ENCODE assay signal across 23 mouse cellular contexts in the genomic region with DNA sequence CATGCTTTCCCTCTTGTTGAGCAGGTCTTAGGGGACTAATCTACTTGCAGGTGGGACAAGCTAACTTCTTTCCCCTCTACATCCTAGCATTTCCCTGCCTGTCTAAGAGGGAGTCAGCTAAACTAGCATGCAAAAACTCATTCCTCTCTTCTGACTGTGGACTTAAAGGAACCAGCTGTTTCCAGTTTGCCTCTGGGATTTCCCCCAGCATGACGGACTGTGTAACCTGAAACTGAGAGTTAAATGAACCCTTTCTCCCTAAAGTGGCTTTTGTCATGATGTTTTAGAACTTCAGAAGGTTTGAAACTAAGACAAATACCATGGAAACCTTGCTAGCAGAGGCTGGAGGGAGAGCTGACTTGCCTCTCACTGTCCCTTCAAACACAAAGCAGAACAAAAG.
A peak's percentile ranks its signal among the peaks of the same experiment; 100 is the strongest.
DNase-seq lines count a peak whose midpoint lies in the region; ATAC-seq lines count a peak whose summit lies in the region.
"Had no signal": no experiment of that assay in that cellular context is flagged by ENCODE, and none has a peak within 500 bp of the region (broad histone marks: within the 10 kb centered on the region; RNA-seq: fewer than 3 reads in every experiment).

No protein-coding gene starts in this region.

- ATAC-seq in embryonic facial prominence, embryonic 11.5 days (replicated peaks; ENCODE audit: insufficient number of reproducible peaks, low FRiP score, low TSS enrichment, low read depth): no peak
- ATAC-seq in hindbrain, embryonic 12.5 days (ENCODE audit: low FRiP score): no peak
- ATAC-seq: forebrain, embryonic 14.5 days; forebrain, embryonic 16.5 days had no signal

- no peak overlapping the region for H3K9ac ChIP-seq in embryonic facial prominence, embryonic 11.5 days (replicated peaks; ENCODE audit: low read length)
- H3K9ac ChIP-seq in hindbrain, embryonic 12.5 days: no peak overlapping the region
- H3K9ac ChIP-seq: embryonic facial prominence, embryonic 13.5 days; embryonic facial prominence, embryonic 15.5 days; forebrain, embryonic 12.5 days had no signal

- H3K27ac ChIP-seq in embryonic facial prominence, embryonic 11.5 days (replicated peaks; ENCODE audit: low read depth, low read length): no peak overlapping the region
- H3K27ac ChIP-seq in embryonic facial prominence, embryonic 10.5 days (replicated peaks): no peak overlapping the region
- no peak overlapping the region for H3K27ac ChIP-seq in hindbrain, embryonic 12.5 days
- H3K27ac ChIP-seq: embryonic facial prominence, embryonic 13.5 days; embryonic facial prominence, embryonic 15.5 days; forebrain, embryonic 10.5 days; forebrain, embryonic 12.5 days had no signal

- no peaks in the 10 kb centered on the region for H3K36me3 ChIP-seq in embryonic facial prominence, embryonic 11.5 days (replicated peaks; ENCODE audit: control insufficient read depth, insufficient read depth, low read depth, low read length)
- no peaks in the 10 kb centered on the region for H3K36me3 ChIP-seq in embryonic facial prominence, embryonic 10.5 days (replicated peaks)
- no peaks in the 10 kb centered on the region for H3K36me3 ChIP-seq in hindbrain, embryonic 12.5 days
- H3K36me3 ChIP-seq: embryonic facial prominence, embryonic 13.5 days; embryonic facial prominence, embryonic 15.5 days; forebrain, embryonic 10.5 days; forebrain, embryonic 12.5 days had no signal

- H3K4me2 ChIP-seq in embryonic facial prominence, embryonic 11.5 days (ENCODE audit: low read depth, low read length): no peak overlapping the region
- H3K4me2 ChIP-seq in hindbrain, embryonic 12.5 days (replicated peaks): no peak overlapping the region
- H3K4me2 ChIP-seq: embryonic facial prominence, embryonic 13.5 days; embryonic facial prominence, embryonic 15.5 days; forebrain, embryonic 12.5 days had no signal

- peak; percentile 55 for DNase-seq in embryonic facial prominence, embryonic 11.5 days (ENCODE audit: low spot score)
- no peak for DNase-seq in embryonic facial prominence, embryonic 10.5 days (ENCODE audit: low spot score)
- DNase-seq in ES-CJ7 (ENCODE audit: low read depth, low spot score): peak; percentile 7
- peak; percentile 30 for DNase-seq in ZHBTc4 (ENCODE audit: low read depth, low spot score)
- DNase-seq in lung, postnatal 4 days: no peak
- DNase-seq: adrenal gland, adult 2 months; adrenal gland, postnatal 10 days; adrenal gland, postnatal 25 days; cerebellum, adult 11 months; cerebellum, adult 18-20 months; cerebellum, adult 8-10 months; cerebellum, adult 9-11 months; cerebellum, postnatal 14 days; cerebellum, postnatal 36 days; embryo, embryonic 11 days had no signal

- H3K27me3 ChIP-seq in embryonic facial prominence, embryonic 11.5 days (ENCODE audit: control insufficient read depth, insufficient read depth, low read length): no peaks in the 10 kb centered on the region
- H3K27me3 ChIP-seq in embryonic facial prominence, embryonic 10.5 days (replicated peaks; ENCODE audit: low read depth, poor library complexity, severe bottlenecking): no peaks in the 10 kb centered on the region
- H3K27me3 ChIP-seq in hindbrain, embryonic 12.5 days: no peaks in the 10 kb centered on the region
- H3K27me3 ChIP-seq: embryonic facial prominence, embryonic 13.5 days; embryonic facial prominence, embryonic 15.5 days; forebrain, embryonic 12.5 days had no signal

- no peak overlapping the region for H3K4me3 ChIP-seq in embryonic facial prominence, embryonic 11.5 days (ENCODE audit: low read depth, low read length)
- no peak overlapping the region for H3K4me3 ChIP-seq in embryonic facial prominence, embryonic 10.5 days
- no peak overlapping the region for H3K4me3 ChIP-seq in hindbrain, embryonic 12.5 days
- H3K4me3 ChIP-seq: embryonic facial prominence, embryonic 13.5 days; embryonic facial prominence, embryonic 15.5 days; erythroblast, embryonic 14.5 days; forebrain, embryonic 10.5 days; forebrain, embryonic 12.5 days had no signal

- H3K9me3 ChIP-seq in embryonic facial prominence, embryonic 11.5 days (replicated peaks; ENCODE audit: control insufficient read depth, low read length): no peaks in the 10 kb centered on the region
- no peaks in the 10 kb centered on the region for H3K9me3 ChIP-seq in embryonic facial prominence, embryonic 10.5 days
- H3K9me3 ChIP-seq in hindbrain, embryonic 12.5 days (replicated peaks): peaks cover 7% of the 10 kb centered on the region; the same call in 1 of the 2 replicates
- H3K9me3 ChIP-seq: embryonic facial prominence, embryonic 15.5 days; forebrain, embryonic 10.5 days; forebrain, embryonic 12.5 days had no signal

- 13% methylated on average over 1 of the region's 1 CpGs for WGBS in embryonic facial prominence, embryonic 11.5 days
- 27% methylated on average over 1 of the region's 1 CpGs for WGBS in embryonic facial prominence, embryonic 10.5 days
- 43% methylated on average over 1 of the region's 1 CpGs for WGBS in hindbrain, embryonic 12.5 days

- no peaks in the 10 kb centered on the region for H3K4me1 ChIP-seq in embryonic facial prominence, embryonic 11.5 days (ENCODE audit: control insufficient read depth, insufficient read depth, low read length)
- peaks cover 21% of the 10 kb centered on the region for H3K4me1 ChIP-seq in embryonic facial prominence, embryonic 10.5 days
- peaks cover 5% of the 10 kb centered on the region; the same call in 1 of the 2 replicates for H3K4me1 ChIP-seq in hindbrain, embryonic 12.5 days
- H3K4me1 ChIP-seq: embryonic facial prominence, embryonic 13.5 days had no signal

Comparison
In these comparisons a context has a peak if more than half of its experiments do, and no peak if none do; other contexts are left out.
1. DNase-seq: peak in embryonic facial prominence, embryonic 11.5 days (single experiment), ES-CJ7 (single experiment) and ZHBTc4 (single experiment); none in embryonic facial prominence, embryonic 10.5 days (single experiment) and lung, postnatal 4 days (0 of 2).